9 mouse cellular contexts compared by ENCODE assay signal in genomic region chr1:40115271-40115670, GRCm38 (mm10). TPM values are rescaled to one million over a fixed set of nuclear protein-coding genes. Genes with fewer than 3 reads are reported as not detected.
A peak's percentile ranks its signal among the peaks of the same experiment; 100 is the strongest.
DNase-seq lines count a peak whose midpoint lies in the region; ATAC-seq lines count a peak whose summit lies in the region.
"Had no signal": no experiment of that assay in that cellular context is flagged by ENCODE, and none has a peak within 500 bp of the region (broad histone marks: within the 10 kb centered on the region; RNA-seq: fewer than 3 reads in every experiment).

No protein-coding gene starts in this region.

- H3K27me3 ChIP-seq in kidney, embryonic 15.5 days, result no peaks in the 10 kb centered on the region
- no peaks in the 10 kb centered on the region for H3K27me3 ChIP-seq in forebrain, embryonic 12.5 days

- intact Hi-C loops in heart, postnatal 36 days (cut with DNase I), result loop anchor here (2.0 kb wide), 1 partner anchor 430 kb away; no protein-coding TSS in a partner anchor

- H3K4me3 ChIP-seq in kidney, embryonic 15.5 days (replicated peaks), result no peak overlapping the region
- H3K4me3 ChIP-seq in forebrain, embryonic 12.5 days (replicated peaks), result no peak overlapping the region
- H3K4me3 ChIP-seq: erythroblast, embryonic 14.5 days had no signal

- H3K36me3 ChIP-seq in kidney, embryonic 15.5 days, result no peaks in the 10 kb centered on the region
- no peaks in the 10 kb centered on the region for H3K36me3 ChIP-seq in forebrain, embryonic 12.5 days (replicated peaks)

- 37% methylated on average over 8 of the region's 8 CpGs for WGBS in kidney, embryonic 15.5 days
- WGBS in forebrain, embryonic 12.5 days, result 50% methylated on average over 8 of the region's 8 CpGs

- peak; percentile 70 for DNase-seq in kidney, adult 9 months
- DNase-seq in 3134 (ENCODE audit: extremely low read depth, insufficient read length, low spot score), result peak; percentile 18
- peak; percentile 82 for DNase-seq in CD4-positive, CD25-positive, alpha-beta regulatory T cell, adult 2 months (ENCODE audit: low read depth, low spot score)
- DNase-seq in cerebellum, adult 11 months, result peak; percentile 10
- peak; percentile 33 to 45 for DNase-seq in heart, postnatal 36 days
- peak; percentile 79 for DNase-seq in retina, embryonic 14.5 days (ENCODE audit: low spot score)

- no peak overlapping the region for H3K9ac ChIP-seq in kidney, embryonic 15.5 days
- H3K9ac ChIP-seq in forebrain, embryonic 12.5 days, result no peak overlapping the region

- H3K4me2 ChIP-seq in kidney, embryonic 15.5 days, result no peak overlapping the region
- no peak overlapping the region for H3K4me2 ChIP-seq in forebrain, embryonic 12.5 days

- H3K27ac ChIP-seq in kidney, embryonic 15.5 days, result no peak overlapping the region
- no peak overlapping the region for H3K27ac ChIP-seq in forebrain, embryonic 12.5 days

- H3K4me1 ChIP-seq in kidney, embryonic 15.5 days, result 0 out of 2 replicates have a peak, but pooled peaks cover 2% of the 10 kb centered on the region
- H3K4me1 ChIP-seq in forebrain, embryonic 12.5 days, result peaks cover 6% of the 10 kb centered on the region; the same call in 1 of the 2 replicates

- ATAC-seq in kidney, embryonic 15.5 days (replicated peaks; ENCODE audit: low FRiP score), result no peak
- no peak for ATAC-seq in forebrain, embryonic 12.5 days (ENCODE audit: low FRiP score)

- no peaks in the 10 kb centered on the region for H3K9me3 ChIP-seq in kidney, embryonic 15.5 days (replicated peaks)
- no peaks in the 10 kb centered on the region for H3K9me3 ChIP-seq in forebrain, embryonic 12.5 days

RNA-seq across cellular contexts. Expression of gene Il1r2, which starts 41.4 kb away (rescaled TPM):
- polyA plus RNA-seq in kidney, embryonic 15.5 days (2015; fragmentation: Nextera tagmentation; extraction: Ambion mirVana), result 0.50 and 0.74 TPM in 2 replicates
- not detected for total RNA-seq in heart, postnatal 36 days (2021)
- polyA plus RNA-seq in forebrain, embryonic 12.5 days (2016; fragmentation: Nextera tagmentation; extraction: Ambion mirVana), result 0.40 and 0.47 TPM in 2 replicates
- polyA plus RNA-seq: erythroblast, embryonic 14.5 days had no signal

Comparison
In these comparisons a context has a peak if more than half of its experiments do, and no peak if none do; other contexts are left out.
1. DNase-seq: peak in every context shown above with its lines; median percentile 82 in CD4-positive, CD25-positive, alpha-beta regulatory T cell, adult 2 months; 79 in retina, embryonic 14.5 days; 70 in kidney, adult 9 months; 39 in heart, postnatal 36 days; 18 in 3134; 10 in cerebellum, adult 11 months.